Mouse (Mus musculus) limb, embryonic 14.5 days (tissue): ENCODE results near the gene Nxpe3. TPM values are rescaled to one million over a fixed set of nuclear protein-coding genes. Genes with fewer than 3 reads are reported as not detected.
A peak's percentile ranks its signal among the peaks of the same experiment; 100 is the strongest.

Experiments used
- ATAC-seq: fragments of 200-750 bp; cut with Nextera tagmentation; 2 replicates; pipeline ENCODE4 v1.8.0; 2017; ENCODE audit warnings: low read depth, moderate number of reproducible peaks, moderate TSS enrichment; ENCODE audit not compliant: low FRiP score
- DNase-seq: peaks from one replicate; pipeline ENCODE4 v3.0.0-alpha.2; 2015; ENCODE audit warnings: low spot score
- H3K27ac ChIP-seq: fragments of 300-500 bp; sonication (generic); replicated peaks from 2 replicates; pipeline ENCODE4 v1.5.1; 2014; ENCODE audit warnings: low read depth, mild to moderate bottlenecking, low read length, moderate library complexity, mixed read lengths
- H3K27me3 ChIP-seq: fragments of 300-500 bp; sonication (generic); 2 replicates; pipeline ENCODE4 v1.6.1; 2014; ENCODE audit warnings: low read length, mixed read lengths; ENCODE audit not compliant: control insufficient read depth, insufficient read depth
- H3K36me3 ChIP-seq: fragments of 300-500 bp; sonication (generic); 2 replicates; pipeline ENCODE4 v1.6.1; 2014; ENCODE audit warnings: mild to moderate bottlenecking, low read length, moderate library complexity, mixed read lengths; ENCODE audit not compliant: control insufficient read depth, insufficient read depth
- H3K4me1 ChIP-seq: fragments of 300-500 bp; sonication (generic); 2 replicates; pipeline ENCODE4 v1.6.1; 2014; ENCODE audit warnings: antibody characterized with exemption, low read length, mixed read lengths; ENCODE audit not compliant: control insufficient read depth, insufficient read depth
- H3K4me2 ChIP-seq: fragments of 300-500 bp; sonication (generic); replicated peaks from 2 replicates; pipeline ENCODE4 v1.6.1; 2014; ENCODE audit warnings: low read depth, mild to moderate bottlenecking, low read length, moderate library complexity; ENCODE audit not compliant: severe bottlenecking
- H3K4me3 ChIP-seq: fragments of 300-500 bp; sonication (generic); replicated peaks from 2 replicates; pipeline ENCODE4 v1.5.1; 2014; ENCODE audit warnings: low read length
- H3K9ac ChIP-seq: fragments of 300-500 bp; sonication (generic); 2 replicates; pipeline ENCODE4 v1.6.1; 2014; ENCODE audit warnings: mild to moderate bottlenecking, low read depth, low read length, moderate library complexity; ENCODE audit not compliant: severe bottlenecking
- H3K9me3 ChIP-seq: fragments of 300-500 bp; sonication (generic); 2 replicates; pipeline ENCODE4 v1.6.1; 2016; ENCODE audit warnings: low read length; ENCODE audit not compliant: control insufficient read depth
- POLR2A ChIP-seq: fragments of 200-500 bp; IDR thresholded peaks from 2 replicates; pipeline ENCODE4 v1.8.0; 2012; ENCODE audit warnings: inconsistent platforms, mild to moderate bottlenecking, moderate library complexity, borderline replicate concordance; ENCODE audit not compliant: insufficient read depth, insufficient read length; ENCODE audit errors: extremely low read depth
- WGBS: fragments of 180-500 bp; shearing (Covaris S2); extraction: QIAGEN DNeasy Blood & Tissue Kit; methylation state at CpG from one replicate; pipeline ENCODE4 v1.1.7; 2014; 5-methylcytosine and 5-hydroxymethylcytosine counted together
- polyA plus RNA-seq, 2 experiments: library from polyadenylated mRNA; depleted of rRNA in 1 of 2; stranded (reverse) in 1 of 2; unstranded in 1 of 2; fragments of >200 nt; fragmentation: Nextera tagmentation in 1 of 2; extraction: Ambion mirVana in 1 of 2; gene quantifications; 2 replicates each; pipeline versions ENCODE4 v1.2.1 to v1.2.3; 2012 to 2014

Gene Nxpe3
- polyA plus RNA-seq (2012; rRNA removed), result 1.2 and 1.3 TPM in 2 replicates
- polyA plus RNA-seq (2014; fragmentation: Nextera tagmentation; extraction: Ambion mirVana), result 0.55 TPM in 2 replicates

DNA sequence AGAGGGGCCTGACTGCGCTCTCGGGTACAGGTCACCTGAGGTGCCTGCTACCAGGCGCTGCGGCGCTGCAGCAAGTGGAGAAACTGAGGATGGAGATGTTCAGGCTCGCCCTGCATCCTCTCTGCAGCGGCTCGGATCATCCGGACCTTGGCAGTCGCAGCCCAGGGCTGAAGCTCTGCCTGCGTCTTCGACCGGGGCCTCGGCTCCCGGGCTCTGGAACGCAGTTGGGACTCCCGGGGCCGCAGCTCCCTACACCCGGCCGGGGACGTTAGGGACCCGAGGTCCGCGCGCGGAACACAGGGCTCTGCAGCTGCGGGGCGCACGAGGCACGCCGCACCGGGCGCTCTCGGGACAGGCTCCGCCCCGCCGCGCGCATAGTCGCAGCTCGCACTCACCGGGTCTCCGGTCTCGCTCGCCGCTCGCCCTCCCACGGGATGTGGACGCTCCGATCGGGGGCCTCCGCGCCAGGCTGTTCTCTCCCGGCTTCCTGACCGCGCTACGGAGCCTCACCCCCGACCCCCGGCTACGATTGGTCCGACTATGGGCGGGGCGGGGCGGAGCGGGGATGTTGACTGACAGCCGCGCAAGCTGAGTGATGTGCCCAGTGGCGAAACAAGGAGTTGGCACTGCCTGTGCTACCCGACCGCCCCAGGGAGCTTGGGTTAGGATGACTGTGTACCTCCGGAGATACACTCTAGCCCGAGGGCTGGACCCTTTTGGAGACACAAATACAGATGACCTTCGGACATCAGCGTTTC, at the start of gene Nxpe3:
TSS of gene Nxpe3 (minus strand) at position 393 of the 758 bp plus-strand sequence.
- Histone ChIP-seq H3K9ac (peak within 1 kb of the TSS; percentile 70), H3K27me3 (no peaks in the 10 kb centered on the region), H3K27ac (peak within 1 kb of the TSS; percentile 58; the same call in 1 of the 2 replicates), H3K9me3 (no peaks in the 10 kb centered on the region), H3K4me3 (peak within 1 kb of the TSS; percentile 73), H3K36me3 (no peaks in the 10 kb centered on the region), H3K4me1 (peaks cover 3% of the 10 kb centered on the region; the same call in 1 of the 2 replicates), H3K4me2 (peak within 1 kb of the TSS; percentile 85)
- no peak for TF ChIP-seq POLR2A
- WGBS, result under 1% methylated on average over 41 of the region's 74 CpGs
- DNase-seq (peak; percentile 79), ATAC-seq (peak; percentile 91)

DNA sequence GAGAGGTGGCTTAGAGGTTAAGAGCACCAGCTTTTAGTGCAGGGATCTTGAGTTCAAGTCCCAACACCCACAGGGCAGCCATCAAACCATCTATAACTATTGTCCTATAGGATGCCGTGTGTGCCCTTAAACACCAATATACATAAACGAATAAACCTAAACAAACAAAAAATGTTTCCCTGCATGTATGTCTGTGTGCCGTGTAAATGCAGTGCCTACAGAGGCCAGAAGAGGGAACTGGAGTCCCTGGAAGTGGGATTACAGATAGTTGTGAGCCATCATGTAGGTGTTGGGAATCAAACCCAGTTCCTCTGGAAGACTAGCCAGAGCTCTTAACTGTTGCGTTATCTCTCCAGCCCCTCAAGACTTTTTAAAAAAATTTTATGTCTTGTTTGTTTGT, 45.7 kb upstream of the Nxpe3 start:
- ATAC-seq (no peak), DNase-seq (no peak)
- Histone ChIP-seq H3K9me3 (no peaks in the 10 kb centered on the region), H3K36me3 (no peaks in the 10 kb centered on the region), H3K4me2 (no peak overlapping the region), H3K4me3 (no peak overlapping the region), H3K4me1 (no peaks in the 10 kb centered on the region), H3K9ac (no peak overlapping the region), H3K27me3 (no peaks in the 10 kb centered on the region), H3K27ac (no peak overlapping the region)
- 88% methylated on average over 4 of the region's 4 CpGs for WGBS
- TF ChIP-seq POLR2A, result no peak

DNA sequence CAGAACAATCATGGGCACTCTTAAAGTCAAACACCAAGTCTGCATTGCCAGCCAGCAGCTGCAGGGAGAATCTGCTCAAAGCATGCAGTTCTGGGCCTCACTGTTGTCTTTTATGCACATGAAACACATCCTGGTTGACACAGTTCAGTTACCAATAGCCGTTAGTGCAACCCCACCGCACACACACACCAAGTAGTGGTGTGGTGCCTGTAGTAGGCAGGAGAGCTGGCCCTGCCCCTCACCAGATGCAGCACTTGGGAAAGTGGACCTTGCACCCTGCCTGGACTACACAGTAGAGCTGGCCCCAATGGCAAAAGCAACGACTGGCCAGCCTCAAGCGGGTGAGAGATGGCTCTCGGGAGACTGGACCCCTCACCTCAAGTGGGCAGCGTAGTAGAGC, 44.6 kb upstream of the Nxpe3 start:
- no peak overlapping the region for H3K27ac ChIP-seq
- no peaks in the 10 kb centered on the region for H3K4me1 ChIP-seq
- no peaks in the 10 kb centered on the region for H3K27me3 ChIP-seq
- no peak for ATAC-seq
- no peak overlapping the region for H3K4me3 ChIP-seq
- DNase-seq, result no peak
- no peak for TF ChIP-seq POLR2A
- H3K9me3 ChIP-seq, result no peaks in the 10 kb centered on the region
- H3K4me2 ChIP-seq, result no peak overlapping the region
- 92% methylated on average over 6 of the region's 6 CpGs for WGBS
- no peaks in the 10 kb centered on the region for H3K36me3 ChIP-seq
- no peak overlapping the region for H3K9ac ChIP-seq

DNA sequence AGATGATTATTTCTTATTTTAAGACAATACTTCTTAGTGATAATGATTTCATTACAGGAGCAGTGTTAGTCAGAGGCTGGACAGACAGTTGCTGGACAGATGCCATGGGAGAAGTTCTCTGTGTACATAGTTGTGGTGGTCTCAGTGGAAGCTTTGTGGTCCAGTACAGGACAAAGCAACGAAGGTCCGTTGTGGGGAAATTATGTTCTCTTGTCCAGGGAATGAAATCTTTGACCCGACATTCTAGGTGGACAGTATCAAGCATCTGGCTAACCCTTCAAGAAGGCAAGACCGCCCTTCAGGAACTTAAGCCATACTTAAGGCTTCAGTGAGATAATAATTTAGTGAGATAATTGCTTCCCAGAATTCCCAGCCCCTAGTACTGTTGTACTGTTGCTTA, 43.7 kb upstream of the Nxpe3 start:
- H3K4me3 ChIP-seq, result no peak overlapping the region
- H3K9me3 ChIP-seq, result no peaks in the 10 kb centered on the region
- H3K4me2 ChIP-seq, result no peak overlapping the region
- no peak for ATAC-seq
- TF ChIP-seq POLR2A, result no peak
- no peaks in the 10 kb centered on the region for H3K36me3 ChIP-seq
- WGBS, result 85% methylated on average over 4 of the region's 4 CpGs
- H3K4me1 ChIP-seq, result no peaks in the 10 kb centered on the region
- H3K9ac ChIP-seq, result no peak overlapping the region
- H3K27ac ChIP-seq, result no peak overlapping the region
- DNase-seq, result no peak
- no peaks in the 10 kb centered on the region for H3K27me3 ChIP-seq

DNA sequence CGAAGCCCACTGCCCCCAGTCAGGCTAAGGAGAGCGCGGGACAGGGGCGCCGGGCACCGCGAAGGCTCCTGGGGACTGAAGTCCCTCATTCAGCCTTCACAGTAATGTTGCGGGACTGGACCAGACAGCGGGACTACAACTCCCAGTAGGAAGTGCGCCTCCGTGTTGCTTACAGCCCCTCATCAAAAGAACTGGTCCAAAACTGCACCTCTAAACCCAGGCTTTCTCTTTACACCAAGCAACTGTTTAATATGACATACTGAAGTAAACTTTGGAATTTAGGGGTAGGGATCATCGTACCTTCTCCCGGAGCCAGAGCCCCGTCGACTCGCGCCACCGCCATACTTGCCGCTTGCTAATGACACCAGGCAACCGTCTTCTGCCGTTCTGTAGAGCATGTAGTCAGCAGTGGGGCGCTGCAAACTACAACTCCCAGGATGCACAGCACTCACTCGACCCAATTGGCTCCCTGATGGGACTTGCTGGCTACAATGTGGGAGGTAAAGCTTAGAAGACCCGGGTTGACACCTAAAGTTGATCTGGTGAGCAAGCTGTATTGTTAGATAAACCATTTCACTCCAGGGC, 39.5 kb upstream of the Nxpe3 start, which contains the start of gene Cep97:
TSS of gene Cep97 (minus strand) at position 403 of the 585 bp plus-strand sequence.
- Histone ChIP-seq H3K9me3 (no peaks in the 10 kb centered on the region), H3K9ac (peak within 1 kb of the TSS; percentile 64), H3K36me3 (no peaks in the 10 kb centered on the region), H3K4me3 (peak within 1 kb of the TSS; percentile 59), H3K4me2 (peak within 1 kb of the TSS; percentile 63), H3K4me1 (no peaks in the 10 kb centered on the region), H3K27me3 (no peaks in the 10 kb centered on the region), H3K27ac (0 out of 2 replicates have a peak within 1 kb of the TSS, but pooled peaks have one; percentile 54)
- ATAC-seq (peak; percentile 99), DNase-seq (peak; percentile 96)
- WGBS, result 1% methylated on average over 24 of the region's 24 CpGs
- no peak for TF ChIP-seq POLR2A
